Mouse (Mus musculus) cerebellum, adult 2 months (tissue): ENCODE measurements around the gene Ankrd13d.

Experiments used
- CTCF ChIP-seq: fragments of 200-500 bp; IDR thresholded peaks from 2 replicates; pipeline ENCODE4 v1.5.1; 2011; ENCODE audit warnings: low read depth, mild to moderate bottlenecking, control low read depth, low read length, moderate library complexity, borderline replicate concordance; ENCODE audit not compliant: insufficient read depth
- POLR2A ChIP-seq: fragments of 200-500 bp; IDR thresholded peaks from 2 replicates; pipeline ENCODE4 v1.6.1; 2011; ENCODE audit warnings: low read length, control low read depth, borderline replicate concordance; ENCODE audit not compliant: insufficient read depth

DNA sequence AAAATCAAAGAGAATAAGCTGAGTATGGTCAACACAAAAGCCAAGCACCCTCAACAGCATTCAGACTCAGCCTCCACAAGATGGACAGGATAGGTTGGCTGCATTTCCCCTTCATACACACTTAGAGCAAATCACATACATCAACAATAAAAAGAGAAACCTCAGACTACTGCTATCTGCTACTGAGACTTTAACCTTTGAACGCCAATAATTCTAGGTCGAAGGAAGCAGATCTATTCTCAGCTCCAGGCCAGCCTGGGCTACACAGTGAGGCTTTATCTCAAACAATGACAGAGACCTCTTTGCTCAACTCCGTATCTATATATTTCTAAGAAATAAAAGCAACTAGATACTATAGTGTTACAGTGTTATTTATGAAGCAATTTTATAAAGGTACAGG, 48.3 kb upstream of the Ankrd13d start:
- TF ChIP-seq CTCF (no peak), POLR2A (no peak)
